Mouse (Mus musculus): ENCODE data around the gene Khdrbs2.

Gene Khdrbs2

DNA sequence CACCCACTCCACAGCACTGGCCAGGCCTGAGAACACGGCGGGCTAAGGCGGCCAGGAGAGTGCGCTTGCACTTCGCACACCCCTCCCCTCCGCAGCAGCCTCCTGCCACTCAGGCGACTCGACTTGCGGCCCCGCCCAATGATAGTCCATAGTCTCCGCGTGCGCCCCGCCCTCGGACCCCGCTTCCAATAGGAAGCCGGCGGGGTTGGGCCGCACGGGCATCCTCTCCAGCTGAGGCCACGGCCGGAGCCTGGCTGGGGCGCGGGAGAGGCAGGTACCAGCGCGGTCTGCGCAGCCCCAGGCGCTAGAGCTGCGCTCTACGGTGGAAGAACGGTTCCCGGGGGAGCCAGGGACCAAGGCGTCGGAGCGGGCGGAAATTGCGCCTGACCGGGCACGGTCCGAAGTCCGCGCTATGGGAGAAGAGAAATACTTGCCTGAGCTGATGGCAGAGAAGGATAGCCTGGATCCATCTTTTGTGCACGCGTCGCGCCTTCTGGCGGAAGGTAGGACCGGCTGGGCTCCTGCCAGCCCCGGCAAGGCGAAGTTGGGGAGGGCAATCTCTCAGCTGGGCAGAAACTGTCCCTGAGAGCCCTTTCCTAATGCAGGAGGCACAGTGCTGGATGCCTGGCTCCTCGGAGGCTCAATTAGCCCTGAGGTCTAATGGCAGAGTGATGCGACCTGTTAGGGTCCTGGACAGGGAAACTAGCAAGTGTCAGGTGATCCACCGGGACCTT lies at the start of gene Khdrbs2:
Khdrbs2 (plus strand) TSS at position 209 of the 734 bp plus-strand sequence.
- no peak for DNase-seq (ENCODE audit: low spot score)

DNA sequence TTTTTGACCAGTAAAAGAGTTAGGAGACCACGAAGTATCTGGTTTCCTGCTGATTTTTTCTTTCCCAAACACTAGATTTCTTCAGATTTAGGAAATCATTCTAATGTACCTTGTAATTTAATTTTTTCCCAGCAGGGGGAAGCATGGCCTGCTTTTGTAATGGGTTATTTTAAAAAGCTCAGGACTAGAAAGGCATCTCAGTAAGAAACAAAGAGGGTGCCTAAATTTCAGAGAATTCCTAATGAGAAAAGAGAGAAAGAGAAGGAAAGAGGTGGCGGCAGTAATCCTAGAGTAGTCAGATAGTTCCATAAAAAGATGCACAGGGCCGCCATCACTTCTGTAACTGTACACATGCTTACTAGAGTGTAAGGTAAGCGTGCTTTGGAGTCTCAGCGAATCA lies 2.1 kb downstream of the Khdrbs2 start:
- DNase-seq (ENCODE audit: low spot score): no peak

DNA sequence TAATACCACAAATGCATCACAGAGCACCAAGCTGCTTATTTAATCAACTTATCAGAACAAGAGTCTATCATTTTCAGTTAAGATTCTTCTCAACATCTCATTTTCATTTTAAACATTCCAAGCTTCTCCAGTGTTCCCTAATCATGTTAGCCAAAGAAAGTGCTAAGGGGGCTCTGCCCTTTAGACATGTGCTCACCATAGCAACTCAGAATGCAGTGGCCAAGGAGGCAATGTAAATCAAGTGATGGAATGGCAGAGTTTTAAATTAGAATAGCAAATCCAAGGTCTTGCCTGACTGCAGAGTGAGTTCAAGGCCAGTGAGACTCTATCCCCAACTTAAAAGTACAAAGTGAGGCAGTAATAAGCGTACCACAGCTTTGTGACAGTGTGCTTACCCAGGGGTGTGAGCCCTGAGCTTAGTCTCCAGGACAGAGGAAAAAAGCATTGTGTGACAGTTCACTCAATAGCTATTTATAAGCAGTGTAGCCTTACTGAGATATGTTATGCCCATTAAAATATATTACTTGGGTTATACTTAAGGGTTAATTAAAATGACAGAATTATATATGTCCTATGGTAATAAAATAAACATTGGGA lies 27.2 kb downstream of the Khdrbs2 start:
- no peak for DNase-seq (ENCODE audit: low spot score)

DNA sequence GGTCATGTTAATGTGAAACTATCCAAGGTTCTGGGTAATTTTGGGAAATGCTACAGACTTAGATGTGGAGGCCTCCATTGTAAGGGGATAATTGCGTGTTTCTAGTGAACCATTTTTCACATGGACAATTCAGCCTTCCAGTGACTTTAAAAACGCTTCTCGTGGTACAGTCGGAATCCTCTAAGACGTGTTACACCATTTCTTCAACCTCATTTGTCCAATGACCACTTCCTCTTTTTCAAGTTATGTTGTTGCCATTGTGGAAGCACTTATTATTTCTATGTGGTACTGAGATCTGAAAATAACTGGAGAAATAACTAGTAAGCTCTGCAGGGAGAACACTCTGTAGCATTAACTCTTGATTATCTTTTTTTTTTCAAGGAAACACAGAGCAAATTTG lies 75.9 kb downstream of the Khdrbs2 start:
- no peak for DNase-seq (ENCODE audit: low spot score)

DNA sequence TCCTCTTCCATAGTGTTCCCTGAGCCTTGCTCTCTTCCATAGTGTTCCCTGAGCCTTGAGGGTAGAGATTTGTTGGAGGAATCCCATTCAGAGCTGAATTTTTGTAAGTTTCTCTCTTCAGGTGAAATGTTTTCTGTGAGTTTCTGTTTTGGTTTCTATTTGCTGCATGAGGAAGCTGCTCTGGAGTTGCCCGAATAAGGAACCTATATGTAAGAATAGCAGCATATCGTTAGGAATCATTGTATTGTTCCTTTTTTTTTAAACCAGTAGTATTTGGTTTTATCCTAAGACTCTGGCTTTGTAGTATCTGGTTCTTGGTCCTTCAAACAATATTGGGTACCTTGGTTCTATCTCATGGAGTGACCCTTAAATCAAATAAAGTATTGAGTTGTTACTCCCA lies 77.1 kb downstream of the Khdrbs2 start:
- no peak for DNase-seq (ENCODE audit: low spot score)

DNA sequence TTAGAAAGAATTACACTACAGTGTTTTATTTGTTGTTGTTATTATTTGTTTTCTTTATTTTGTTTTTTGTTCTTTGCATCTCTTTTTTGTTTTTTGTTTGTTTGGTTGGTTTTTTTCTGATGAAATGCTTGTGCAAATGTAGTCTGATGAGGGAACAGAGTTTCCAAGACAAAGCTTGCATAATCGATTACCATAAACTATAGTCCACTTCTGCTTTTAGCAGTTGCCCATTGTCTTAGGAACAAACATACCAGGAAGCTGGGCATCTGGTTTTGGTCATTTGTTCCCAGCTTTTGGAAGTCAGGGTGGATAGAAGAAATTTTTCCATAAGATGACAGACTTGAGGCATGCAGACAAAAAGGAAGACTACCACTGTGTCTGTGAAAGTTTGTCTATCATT lies 77.8 kb downstream of the Khdrbs2 start:
- no peak for DNase-seq (ENCODE audit: low spot score)

DNA sequence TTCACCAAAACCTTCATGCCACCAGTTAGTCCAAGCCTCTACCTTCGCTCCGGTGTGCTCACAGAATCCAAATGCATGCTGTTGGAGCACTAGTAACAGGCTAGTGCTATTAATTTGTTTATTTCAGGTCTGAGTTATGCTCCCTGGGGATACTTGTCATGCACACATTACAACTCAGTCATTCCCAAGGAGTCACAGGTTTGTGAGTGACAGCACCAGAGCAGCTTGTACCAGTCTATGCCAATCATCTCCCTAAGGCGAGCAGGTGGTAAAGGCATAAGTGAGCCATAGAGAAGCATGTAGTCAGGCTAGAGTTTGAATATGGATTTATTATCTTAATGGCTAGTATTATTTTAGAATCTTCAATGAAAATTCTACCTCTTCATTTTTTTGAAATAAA lies 86.4 kb downstream of the Khdrbs2 start:
- DNase-seq (ENCODE audit: low spot score): no peak

DNA sequence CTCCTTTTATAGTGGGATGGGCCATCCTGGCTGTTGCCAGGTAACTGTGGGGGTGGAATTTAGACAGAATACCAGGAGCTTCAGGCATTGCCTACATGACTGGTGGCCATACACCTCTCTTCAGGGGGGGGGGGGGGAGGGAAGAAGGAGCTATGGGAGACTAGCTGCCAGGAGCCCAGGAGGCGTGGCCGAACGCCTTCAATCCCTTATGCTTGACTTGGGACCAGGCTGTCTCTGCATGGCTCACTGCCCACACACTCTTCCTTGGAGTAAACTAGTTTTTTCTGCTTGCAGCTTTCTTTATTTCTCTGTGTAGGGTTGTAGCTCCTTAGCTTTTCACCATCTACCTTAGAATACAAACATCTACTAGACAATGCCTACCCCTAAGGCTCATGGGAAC lies 98.0 kb downstream of the Khdrbs2 start:
- no peak for DNase-seq (ENCODE audit: low spot score)

DNA sequence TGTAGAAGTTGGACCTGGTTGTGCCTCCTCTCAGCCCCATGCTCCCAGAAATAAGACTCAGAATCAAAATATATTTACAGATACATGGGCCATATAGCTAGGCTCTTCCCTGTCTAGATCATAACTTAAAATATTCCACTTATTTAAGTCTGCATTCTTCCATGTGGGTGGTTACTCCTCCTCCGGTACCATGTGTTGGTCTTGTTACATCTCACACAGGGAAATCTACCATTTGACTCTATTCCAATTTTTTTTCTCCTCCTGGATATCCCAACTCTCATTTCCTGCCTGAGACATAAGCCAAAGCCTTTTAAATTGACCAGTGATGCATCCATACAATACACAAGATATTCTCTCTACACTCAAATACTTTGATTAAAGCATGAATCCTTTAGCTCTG lies 122.2 kb downstream of the Khdrbs2 start:
- DNase-seq (ENCODE audit: low spot score): no peak

DNA sequence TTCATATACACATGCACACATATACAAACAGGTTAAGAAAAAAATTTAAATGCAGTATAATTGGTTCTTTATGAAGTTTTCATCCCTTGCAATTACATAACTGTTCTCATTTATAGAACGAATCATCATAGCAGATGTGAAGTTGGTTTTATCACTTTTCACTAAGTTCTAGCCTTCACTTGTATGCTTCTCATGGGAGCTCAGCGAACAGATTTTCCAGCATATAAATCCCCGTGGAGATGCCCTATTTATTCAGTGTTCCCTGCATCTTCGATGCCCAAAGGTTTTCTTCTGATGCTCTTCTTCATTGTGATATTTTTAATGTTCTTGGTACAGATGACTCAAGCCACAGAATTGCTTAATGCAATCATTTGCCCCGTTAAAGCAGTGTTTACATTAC lies 128.9 kb downstream of the Khdrbs2 start:
- no peak for DNase-seq (ENCODE audit: low spot score)

DNA sequence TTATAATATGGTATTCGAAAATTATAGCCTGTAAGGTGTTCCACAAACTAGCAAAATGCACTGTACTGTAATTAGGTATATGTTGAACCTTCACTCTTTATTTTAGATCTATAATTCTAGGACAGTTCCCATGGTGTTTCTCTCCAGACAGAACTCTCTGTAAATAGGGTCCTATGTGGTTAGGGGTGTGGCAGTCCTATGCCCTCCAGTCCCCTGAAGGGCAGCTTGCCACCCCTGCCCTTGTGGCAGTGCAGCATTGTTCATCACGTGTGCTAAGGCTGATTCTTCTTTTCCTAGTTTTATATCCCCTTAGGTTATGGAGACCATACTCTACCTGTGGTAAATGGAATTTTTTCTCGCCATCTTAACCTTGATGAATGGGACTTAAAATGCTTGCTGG lies 136.6 kb downstream of the Khdrbs2 start:
- no peak for DNase-seq (ENCODE audit: low spot score)

DNA sequence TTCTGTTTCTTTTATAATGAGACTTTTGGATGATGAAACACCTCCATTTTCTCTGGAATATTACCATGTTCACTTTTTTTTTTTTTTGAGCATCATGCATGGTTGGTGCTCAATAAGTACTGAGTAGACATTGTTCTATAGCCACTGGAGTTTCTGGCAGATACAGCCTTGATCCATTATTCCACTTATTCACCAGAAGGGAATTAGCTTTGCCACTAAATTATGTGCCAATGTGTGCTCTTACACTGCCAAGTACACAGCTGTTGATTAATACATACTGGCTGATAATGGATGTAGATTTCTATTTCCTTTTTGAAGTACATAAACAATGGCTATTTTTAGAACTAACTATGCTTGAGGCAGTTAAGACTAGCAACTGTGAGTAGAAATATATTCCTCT lies 137.1 kb downstream of the Khdrbs2 start:
- no peak for DNase-seq (ENCODE audit: low spot score)

DNA sequence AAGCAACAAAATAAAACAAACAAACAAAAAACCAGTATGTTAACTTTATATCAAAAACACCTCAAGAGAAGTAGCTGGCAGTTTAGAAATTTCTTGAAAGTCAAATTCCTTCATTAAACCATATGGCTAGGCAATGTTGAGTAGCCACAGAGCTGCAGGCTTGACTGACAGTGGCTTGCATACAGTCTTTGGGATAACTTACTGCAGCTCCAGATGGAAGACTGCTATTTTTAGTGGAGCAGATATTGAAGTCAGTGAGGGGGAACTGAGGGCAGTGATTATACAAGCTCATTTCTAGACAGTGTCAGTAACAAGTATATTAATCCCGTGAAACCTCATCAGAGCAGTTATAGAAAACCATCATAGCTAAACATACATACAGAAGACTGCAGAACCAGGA lies 166.6 kb downstream of the Khdrbs2 start:
- DNase-seq (ENCODE audit: low spot score): no peak

DNA sequence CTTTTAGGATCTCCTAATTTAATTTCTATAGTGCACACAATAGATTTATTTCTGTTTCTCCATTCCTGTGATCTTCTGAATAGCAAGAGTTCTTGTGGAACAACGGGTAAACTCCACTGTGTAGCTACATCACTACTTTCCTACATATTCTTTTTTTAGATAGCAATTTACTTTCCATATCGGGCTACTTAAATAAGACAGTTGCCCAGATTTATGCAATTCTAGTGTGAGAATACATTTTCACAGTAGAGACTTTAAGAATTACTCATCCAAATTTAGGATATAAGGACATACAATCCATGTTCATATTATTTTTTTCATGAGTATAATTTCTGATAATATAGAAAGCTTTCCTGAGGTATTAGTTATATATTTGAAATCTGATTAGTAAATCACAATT lies 175.0 kb downstream of the Khdrbs2 start:
- no peak for DNase-seq (ENCODE audit: low spot score)

DNA sequence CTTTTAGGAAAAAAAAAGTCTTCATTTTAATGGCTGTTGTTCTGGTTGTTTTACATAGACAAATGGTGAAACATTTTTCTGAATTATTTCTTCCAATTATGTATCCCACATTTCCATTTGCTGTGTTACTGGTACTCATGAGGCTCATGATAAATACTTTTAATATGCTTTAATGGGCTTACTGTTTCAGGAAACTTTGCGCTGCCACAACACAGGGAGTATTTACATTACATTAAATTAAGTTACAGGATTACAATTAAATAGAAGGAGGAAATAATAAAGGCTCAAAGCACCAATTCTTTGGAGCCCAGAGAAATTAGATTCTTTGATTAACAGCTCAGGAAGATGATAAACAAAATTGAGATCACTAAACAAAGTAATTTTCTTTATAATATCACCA lies 179.6 kb downstream of the Khdrbs2 start:
- no peak for DNase-seq (ENCODE audit: low spot score)

DNA sequence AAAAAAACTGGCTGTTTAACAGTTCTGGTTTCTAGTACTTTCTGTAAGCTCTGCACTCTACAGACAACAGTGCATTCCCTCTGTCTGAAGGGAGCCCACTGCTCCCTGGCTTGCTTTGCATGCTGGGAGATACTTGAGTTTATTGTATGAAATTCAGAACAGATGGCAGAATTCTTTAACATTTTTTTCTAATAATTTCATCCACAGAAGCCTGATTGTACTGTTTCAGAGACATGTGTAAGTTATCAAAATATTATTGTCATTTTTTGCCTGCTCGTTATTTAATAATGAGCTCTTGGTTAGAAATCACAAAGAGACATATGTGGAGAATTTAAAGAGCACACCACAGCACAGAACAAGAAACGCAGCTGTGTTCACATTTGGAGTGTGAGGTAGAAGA lies 191.0 kb downstream of the Khdrbs2 start:
- no peak for DNase-seq (ENCODE audit: low spot score)

DNA sequence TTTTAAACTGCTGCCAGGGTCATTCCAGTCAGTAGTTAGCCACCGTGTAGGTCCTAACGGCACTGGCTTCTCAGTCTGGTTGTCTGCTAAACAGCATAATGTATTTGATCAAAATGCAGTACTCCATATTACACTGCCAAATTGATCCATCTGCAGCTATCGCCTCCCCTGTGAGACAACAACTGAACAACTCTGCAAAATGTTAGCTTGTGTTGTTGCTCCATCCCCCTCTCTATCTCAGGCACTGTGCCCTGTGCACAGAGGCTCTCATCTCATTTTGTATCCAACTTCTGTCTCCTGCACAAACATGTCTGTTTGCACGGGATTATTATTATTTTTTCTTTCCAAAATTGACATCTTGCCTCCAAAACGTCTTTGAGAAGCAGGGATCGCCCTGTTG lies 225.0 kb downstream of the Khdrbs2 start:
- DNase-seq (ENCODE audit: low spot score): no peak

DNA sequence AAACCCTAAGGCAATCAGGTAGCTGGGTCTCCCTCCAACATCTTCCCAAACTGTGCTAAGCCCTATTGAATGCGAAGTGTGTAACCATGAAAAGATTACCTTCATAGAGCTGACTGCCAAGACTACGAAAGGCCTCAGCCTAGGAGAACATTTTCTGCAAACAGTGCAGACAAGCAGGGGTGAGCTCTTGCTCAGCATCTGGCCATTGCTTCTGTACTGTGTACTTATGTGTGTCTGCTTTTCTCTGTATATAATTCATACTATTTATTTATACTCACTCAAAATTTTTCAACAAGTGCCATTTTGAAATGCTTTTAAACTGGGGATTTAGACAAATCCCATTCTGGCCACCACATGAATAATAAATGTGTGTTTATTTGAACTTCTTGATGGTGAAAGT lies 235.1 kb downstream of the Khdrbs2 start:
- DNase-seq (ENCODE audit: low spot score): no peak

DNA sequence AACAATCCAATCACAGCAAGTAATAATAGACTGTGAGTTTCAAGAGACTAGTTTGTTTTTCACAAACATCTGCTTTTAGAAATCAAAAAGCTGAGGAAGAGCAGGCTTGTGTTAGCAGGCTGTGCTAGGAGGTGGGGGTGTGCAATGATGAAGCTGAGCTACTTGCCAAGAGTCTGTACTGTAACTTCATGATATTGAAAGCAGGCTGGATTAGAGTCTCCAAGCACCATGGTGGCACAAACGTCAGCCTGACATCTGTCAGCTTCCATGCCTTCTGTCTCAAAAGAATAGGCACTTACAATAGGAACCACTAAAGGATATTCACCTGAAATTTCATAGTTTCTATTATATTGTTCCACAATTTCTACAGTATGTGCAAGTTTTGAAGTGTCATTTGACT lies 255.9 kb downstream of the Khdrbs2 start:
- no peak for DNase-seq (ENCODE audit: low spot score)

DNA sequence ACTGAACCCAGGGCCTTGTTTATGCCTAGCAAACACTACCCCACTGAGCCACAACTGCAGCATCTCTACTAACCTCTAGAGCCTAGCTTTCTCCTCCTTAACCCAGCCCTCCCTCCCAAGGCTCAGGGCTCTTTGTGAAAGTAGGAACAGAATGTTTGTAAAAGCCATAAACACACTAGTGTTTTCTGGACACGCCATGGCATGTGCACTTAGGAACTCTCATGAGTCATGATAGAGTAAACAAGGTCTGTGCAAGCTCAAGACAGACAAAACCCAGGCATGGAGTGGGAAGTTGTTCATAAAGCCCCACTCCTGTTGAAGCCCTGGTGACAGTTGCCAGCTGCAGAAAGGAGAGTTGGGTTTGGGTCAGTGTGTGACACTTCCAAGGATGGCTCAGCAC lies 257.0 kb downstream of the Khdrbs2 start:
- DNase-seq (ENCODE audit: low spot score): no peak

DNA sequence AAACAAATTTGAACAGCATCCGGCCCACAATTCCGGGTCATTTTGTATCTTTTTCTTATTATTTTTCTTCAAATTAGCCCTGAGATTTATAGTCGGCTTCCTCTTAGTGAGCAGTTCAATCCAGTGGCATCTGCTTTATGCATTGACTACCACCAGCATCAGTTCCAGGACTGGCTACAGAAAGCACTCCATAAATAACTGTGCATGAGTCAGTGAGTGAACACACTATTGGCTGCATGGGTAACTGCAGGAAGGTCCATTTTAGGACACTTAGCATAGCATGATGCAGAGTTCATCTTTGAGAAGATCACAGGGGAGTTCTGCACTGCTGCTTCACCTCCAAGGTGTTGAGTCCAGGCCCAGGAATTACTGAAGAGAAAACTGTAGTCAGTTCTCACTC lies 258.0 kb downstream of the Khdrbs2 start:
- no peak for DNase-seq (ENCODE audit: low spot score)

DNA sequence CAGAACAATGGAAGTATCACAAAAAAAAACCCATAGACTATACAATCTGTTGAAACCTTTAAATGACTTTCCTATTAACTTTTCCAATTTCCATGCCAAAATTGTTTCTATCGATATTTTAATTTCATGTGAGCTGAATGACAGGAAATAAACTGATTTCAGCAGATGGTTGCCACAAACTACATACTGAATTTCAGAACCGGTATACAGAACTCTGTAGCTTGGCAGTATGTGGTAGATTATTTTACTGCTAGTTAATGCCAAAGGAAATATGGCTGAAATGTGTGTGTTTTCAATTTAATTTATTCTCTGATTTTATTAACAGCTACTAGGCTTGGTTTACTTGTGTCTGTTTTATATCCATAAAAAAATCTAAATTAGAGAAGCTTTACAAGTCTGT lies 260.6 kb downstream of the Khdrbs2 start:
- DNase-seq (ENCODE audit: low spot score): no peak

DNA sequence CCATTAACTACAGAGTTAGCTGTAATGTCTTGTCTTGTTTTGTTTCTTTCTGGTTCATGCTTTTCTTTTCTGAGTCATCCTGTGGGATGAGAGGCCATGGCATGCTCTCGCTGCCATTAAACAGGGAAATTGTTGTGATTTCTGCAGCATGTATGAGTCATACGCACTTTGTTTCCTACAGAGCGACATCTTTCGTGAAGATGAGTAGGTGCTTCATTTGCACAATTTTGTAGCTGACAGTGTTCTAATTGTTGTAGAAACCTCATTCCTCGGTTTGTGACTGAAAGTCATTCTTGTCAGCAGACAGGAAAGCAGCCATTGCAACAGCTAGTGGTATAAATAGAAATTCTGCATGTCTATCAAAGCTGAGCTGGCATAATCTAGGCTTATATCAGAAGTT lies 271.4 kb downstream of the Khdrbs2 start:
- no peak for DNase-seq (ENCODE audit: low spot score)

DNA sequence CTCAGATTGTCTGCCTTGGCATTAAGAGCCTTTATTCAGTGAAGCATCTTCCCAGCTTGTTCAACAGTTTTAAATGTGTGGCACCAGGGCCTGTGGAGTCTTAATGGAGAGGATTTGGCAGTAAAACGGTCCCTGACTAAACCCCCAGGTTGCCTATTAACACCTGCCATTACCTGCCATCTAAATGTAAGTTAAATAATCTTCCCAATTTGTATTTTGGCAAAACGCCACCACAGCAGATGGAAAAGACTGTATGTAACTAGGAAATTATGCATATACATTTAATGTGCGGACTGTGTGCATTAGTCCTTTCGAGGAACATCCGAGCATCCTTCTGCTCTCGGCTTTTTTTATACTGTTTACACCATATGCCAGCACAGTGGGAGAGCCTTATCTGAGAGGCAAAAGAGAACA lies 290.6 kb downstream of the Khdrbs2 start:
- DNase-seq (ENCODE audit: low spot score): no peak
